Mouse (Mus musculus) gastrocnemius, adult 2 months (tissue): ENCODE data around the gene Scpep1. TPM values are rescaled to one million over a fixed set of nuclear protein-coding genes. Genes with fewer than 3 reads are reported as not detected.
"Not testable (repeated sequence)": the region's sequence is repeated elsewhere in the genome, so short reads cannot be mapped to it uniquely, and the experiment has no call there.

Source experiments
- DNase-seq: peaks from one replicate; pipeline ENCODE4 v3.0.0; 2022
- H3K27ac ChIP-seq: fragments of 200-600 bp; 2 replicates; pipeline ENCODE4 v1.8.1; 2022; ENCODE audit warnings: mild to moderate bottlenecking
- H3K4me3 ChIP-seq: fragments of 200-600 bp; 2 replicates; pipeline ENCODE4 v1.8.1; 2022; ENCODE audit warnings: mild to moderate bottlenecking, moderate library complexity
- CTCF ChIP-seq: fragments of 200-600 bp; IDR thresholded peaks from 2 replicates; pipeline ENCODE4 v1.8.1; 2022; ENCODE audit warnings: antibody characterized with exemption, mild to moderate bottlenecking, moderate library complexity
- intact Hi-C: fragments of 180-260 bp; cut with DNase I; formaldehyde crosslinking; loops from one replicate; pipeline ENCODE4 v1.15.1; 2025
- long read RNA-seq, 2 experiments: library from polyadenylated mRNA; stranded (forward); transcript quantifications; one replicate each; pipeline ENCODE4 v2.0.0; 2021
- total RNA-seq, 2 experiments: library from RNA; stranded (reverse); gene quantifications; 2 replicates each; pipeline ENCODE4 v1.2.3; 2021

Gene Scpep1
- total RNA-seq, result 10 to 100 TPM in 1 of 2 experiments, 1 to 10 TPM in 1; 6.1 to 11.2 TPM
- long read RNA-seq, experiment 1, transcript Scpep1-201 (13 exons, 2,097 nt), result major isoform, 25 of 28 reads
- long read RNA-seq, experiment 1, partial matches to known transcripts, result 2 of 28 reads
- long read RNA-seq, experiment 1, other reads (novel, unspliced or antisense), result 1 of 28 reads
- long read RNA-seq, experiment 2, transcript Scpep1-201 (13 exons, 2,097 nt), result major isoform, 14 of 14 reads
- long read RNA-seq, experiment 2, partial matches to known transcripts, result 0 of 14 reads
- long read RNA-seq, experiment 2, other reads (novel, unspliced or antisense), result 0 of 14 reads

- TF ChIP-seq CTCF, result peak; percentile 90
- peak within 1 kb of the TSS; percentile 78 for H3K4me3 ChIP-seq
- peak within 1 kb of the TSS; percentile 84 for H3K27ac ChIP-seq
- intact Hi-C loops, result loop anchor here (2.0 to 5.0 kb wide), 2 partner anchors 53 to 108 kb away; no protein-coding TSS in a partner anchor
- peak; percentile 98 for DNase-seq
These were observed at the start of gene Scpep1 for GRCm38 (mm10) chr11:88955217-88955969. Scpep1 (minus strand) TSS chr11:88955465.

DNA sequence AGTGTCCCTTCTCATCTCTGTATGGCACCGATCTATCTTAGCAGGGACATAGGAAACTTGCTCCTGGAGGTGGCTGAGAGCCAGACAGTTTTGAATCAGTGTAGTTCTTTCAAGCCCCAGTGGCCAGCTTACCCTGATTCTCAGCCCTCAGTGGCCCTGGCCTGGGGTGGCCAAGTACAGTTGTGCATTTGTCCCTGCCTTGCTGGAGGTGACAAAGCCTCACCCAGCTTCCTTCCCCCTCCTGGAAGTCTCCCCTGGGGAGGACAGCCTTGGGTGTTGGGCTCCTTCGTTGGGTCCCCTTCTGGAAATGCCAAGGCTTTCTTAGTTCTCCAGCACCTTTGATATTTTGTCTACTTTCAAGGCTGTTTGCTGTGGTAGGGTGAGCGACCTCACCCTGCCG, 48.5 kb upstream of the Scpep1 start:
- H3K4me3 ChIP-seq, result peak overlapping the region; percentile 73
- no peak for TF ChIP-seq CTCF
- intact Hi-C loops, result no loop called here
- peak overlapping the region; percentile 73 for H3K27ac ChIP-seq
- peak; percentile 37 for DNase-seq

DNA sequence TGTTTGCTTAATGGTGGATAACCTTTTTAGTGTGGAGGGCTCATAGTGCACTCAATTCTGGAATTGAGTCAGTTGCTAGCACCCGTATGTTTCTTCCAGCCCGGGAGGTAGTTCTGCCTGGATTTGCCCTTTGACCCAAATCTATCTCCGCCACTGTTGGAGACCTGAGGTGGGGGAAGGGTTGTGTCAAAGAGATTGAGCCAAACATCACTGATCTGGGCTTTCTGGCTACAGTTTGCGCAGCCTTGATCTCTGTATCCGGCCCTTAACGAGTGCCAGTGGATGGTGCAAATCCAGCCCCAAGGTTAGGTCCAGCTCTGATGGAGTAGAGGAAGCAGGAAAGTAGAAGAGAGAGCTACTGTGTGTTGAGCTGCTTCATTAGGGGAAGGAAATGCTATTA, 47.8 kb upstream of the Scpep1 start:
- intact Hi-C loops, result no loop called here
- Histone ChIP-seq H3K27ac (peak overlapping the region; percentile 73), H3K4me3 (peak overlapping the region; percentile 73)
- TF ChIP-seq CTCF, result no peak
- DNase-seq, result no peak

- DNase-seq, result peak; percentile 43
- Histone ChIP-seq H3K4me3 (peak overlapping the region; percentile 73), H3K27ac (peak overlapping the region; percentile 73)
- intact Hi-C loops, result no loop called here
- TF ChIP-seq CTCF, result no peak
These were observed 47.4 kb upstream of the Scpep1 start for GRCm38 (mm10) chr11:89002621-89003020.

DNA sequence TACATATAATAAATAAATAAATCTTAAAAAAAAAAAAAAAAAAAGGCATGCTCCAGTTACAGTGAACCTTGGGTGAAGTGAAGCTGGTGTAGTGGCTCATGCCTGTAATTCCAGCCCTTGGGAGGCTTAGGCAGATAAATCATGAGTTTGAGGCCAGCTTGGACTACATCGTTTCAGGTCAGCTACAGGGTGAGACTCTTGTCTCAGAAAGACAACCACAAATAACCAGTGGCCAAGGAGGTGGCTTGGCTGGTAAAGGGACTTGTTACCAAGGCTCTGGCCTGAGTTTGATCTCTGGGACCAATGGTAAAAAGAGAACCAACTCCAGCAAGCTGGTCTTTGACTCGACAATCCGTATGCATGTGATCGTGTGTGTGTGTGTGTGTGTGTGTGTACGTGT, 46.8 kb upstream of the Scpep1 start:
- H3K27ac ChIP-seq, result peak overlapping the region; percentile 73
- TF ChIP-seq CTCF, result no peak
- peak overlapping the region; percentile 73 for H3K4me3 ChIP-seq
- intact Hi-C loops, result no loop called here
- no peak for DNase-seq

DNA sequence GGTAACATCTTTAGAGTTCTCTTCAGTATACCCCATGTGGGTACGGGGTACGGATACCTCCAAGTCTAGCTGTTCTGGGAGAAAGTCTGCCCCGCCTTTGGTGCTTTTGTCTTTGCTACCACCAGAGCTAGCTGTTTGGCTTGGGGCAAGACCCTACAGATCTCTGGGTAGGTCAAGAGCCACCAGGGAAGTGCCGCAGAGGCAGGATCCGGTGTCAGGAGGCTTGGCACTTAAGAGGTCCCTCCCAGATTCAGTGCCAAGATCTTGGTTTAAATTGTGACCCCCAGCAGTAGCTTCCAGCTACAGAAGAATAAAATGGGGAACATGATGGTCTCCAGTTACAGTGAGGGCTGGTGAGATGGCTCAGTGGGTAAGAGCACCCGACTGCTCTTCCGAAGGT, 46.3 kb upstream of the Scpep1 start:
- H3K27ac ChIP-seq, result peak overlapping the region; percentile 88
- H3K4me3 ChIP-seq, result peak overlapping the region; percentile 73
- intact Hi-C loops, result no loop called here
- DNase-seq, result no peak
- TF ChIP-seq CTCF, result no peak

DNA sequence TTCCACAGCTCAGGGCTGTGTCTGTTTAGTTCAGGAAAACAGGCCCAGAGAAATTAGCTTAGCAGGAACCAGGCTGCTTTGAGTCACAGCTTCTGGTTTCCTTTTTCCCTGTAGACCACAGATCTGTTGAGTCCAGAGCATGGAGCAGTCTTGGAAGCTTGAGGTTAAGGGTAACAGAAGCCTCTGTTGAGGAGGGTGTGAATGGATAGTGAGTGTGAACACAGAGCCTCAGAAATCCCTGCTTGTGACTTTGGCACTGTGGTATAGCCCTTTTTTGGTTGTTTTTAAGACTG, 45.2 kb upstream of the Scpep1 start:
- DNase-seq, result no peak
- intact Hi-C loops, result no loop called here
- Histone ChIP-seq H3K27ac (peak overlapping the region; percentile 88), H3K4me3 (peak overlapping the region; percentile 73)
- TF ChIP-seq CTCF, result no peak

DNA sequence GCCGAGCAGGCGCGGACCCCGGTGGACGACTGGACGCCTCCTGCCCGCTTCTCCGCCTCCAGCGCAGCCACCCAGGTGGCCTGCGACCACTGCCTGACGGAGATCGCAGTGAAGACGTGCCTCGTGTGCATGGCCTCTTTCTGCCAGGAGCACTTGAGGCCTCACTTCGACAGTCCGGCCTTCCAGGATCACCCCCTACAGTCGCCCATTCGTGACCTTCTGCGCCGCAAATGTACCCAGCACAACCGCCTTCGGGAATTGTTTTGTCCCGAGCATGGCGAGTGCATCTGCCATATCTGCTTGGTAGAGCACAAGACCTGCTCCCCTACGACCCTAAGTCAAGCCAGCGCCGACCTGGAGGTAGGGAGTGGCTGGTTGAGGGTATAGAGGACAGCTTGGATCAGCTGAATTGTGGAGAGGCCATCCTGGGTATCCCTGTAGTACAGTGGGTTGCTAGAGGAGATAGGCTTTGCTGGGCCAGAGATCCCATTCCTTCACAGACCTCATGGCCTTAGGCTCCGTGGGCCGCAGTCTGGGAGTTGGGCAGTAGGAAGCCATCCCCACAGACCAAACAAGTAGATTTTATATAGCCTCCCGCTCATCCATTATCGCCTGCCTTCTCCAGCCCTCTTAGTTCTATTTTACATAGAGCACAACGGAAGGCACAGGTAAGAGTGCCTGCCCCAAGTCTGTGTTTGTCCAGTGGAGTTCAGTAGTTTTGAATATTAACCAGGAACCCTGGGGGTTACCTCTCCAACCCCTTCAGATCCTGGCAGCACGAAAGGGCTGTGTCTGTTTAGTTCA, 44.7 kb upstream of the Scpep1 start:
- intact Hi-C loops, result no loop called here
- H3K4me3 ChIP-seq, result peak overlapping the region; percentile 73
- no peak for DNase-seq
- TF ChIP-seq CTCF, result no peak
- peak overlapping the region; percentile 88 for H3K27ac ChIP-seq

DNA sequence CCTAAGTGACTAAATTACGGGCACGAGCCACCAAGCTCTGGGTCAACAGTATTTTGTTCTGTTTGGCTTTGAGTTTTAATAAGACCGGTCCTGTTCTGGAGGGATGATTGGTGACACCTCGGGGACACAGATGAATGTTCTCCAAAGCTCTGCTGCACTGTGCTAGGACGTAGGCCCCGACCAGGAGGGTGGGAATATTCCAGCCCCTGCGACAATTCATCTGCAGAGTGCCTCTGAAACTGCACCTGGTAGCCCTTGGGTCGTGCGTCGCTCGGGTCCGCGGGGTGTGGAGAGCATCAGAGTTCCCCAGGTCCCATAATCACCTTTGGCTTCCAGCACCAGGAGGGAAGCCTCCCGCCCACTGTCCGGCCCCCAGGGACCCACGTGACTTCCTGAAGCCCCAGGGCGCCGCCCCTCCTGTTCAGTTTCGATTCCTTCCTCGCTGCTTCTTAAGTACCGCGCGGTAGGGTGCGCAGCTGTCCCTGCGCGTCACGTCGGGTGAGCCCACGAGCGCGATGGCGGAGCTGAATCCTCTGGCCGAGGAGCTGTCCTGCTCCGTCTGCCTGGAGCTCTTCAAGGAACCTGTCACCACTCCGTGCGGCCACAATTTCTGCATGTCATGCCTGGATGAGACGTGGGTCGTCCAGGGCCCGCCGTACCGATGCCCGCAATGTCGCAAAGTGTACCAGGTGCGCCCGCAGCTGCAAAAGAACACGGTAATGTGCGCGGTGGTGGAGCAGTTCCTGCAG, 43.9 kb upstream of the Scpep1 start, which contains the start of gene Trim25:
TSS of gene Trim25 (plus strand) at position 403 of the 749 bp plus-strand sequence.
- no peak for TF ChIP-seq CTCF
- Histone ChIP-seq H3K4me3 (peak within 1 kb of the TSS; percentile 73), H3K27ac (peak within 1 kb of the TSS; percentile 88)
- DNase-seq, result peak; percentile 95
- intact Hi-C loops, result no loop called here

DNA sequence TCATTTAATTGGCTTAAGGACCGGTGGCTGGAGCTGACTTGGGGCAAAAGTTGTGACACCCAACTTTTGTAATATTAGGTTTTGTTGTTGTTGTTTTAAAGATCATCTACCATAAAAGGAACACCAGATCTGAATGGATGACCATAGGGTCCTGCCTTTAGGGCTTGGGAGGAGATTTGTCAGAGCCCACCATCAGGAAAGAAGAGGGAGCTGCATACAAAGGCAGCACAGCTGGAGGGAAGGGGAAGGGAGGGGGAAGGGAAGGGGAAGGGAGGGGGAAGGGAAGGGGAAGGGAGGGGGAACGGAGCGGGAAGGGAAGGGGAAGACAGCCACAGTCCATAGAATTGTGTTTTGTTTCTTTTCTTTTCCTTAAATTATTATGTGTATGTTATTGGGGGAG, 43.1 kb upstream of the Scpep1 start:
- Histone ChIP-seq H3K4me3 (peak overlapping the region; percentile 73), H3K27ac (peak overlapping the region; percentile 88)
- intact Hi-C loops, result no loop called here

GRCm38 (mm10) chr11:88997343-88997742, 42.1 kb upstream of the Scpep1 start:
- DNase-seq, H3K4me3 ChIP-seq, intact Hi-C loops: not testable (repeated sequence)
- H3K27ac ChIP-seq, result peak overlapping the region; percentile 79
- peak; percentile 54 for TF ChIP-seq CTCF

More for the DNA sequence above, 43.1 kb upstream of the Scpep1 start:
- TF ChIP-seq CTCF, result no peak
- no peak for DNase-seq

DNA sequence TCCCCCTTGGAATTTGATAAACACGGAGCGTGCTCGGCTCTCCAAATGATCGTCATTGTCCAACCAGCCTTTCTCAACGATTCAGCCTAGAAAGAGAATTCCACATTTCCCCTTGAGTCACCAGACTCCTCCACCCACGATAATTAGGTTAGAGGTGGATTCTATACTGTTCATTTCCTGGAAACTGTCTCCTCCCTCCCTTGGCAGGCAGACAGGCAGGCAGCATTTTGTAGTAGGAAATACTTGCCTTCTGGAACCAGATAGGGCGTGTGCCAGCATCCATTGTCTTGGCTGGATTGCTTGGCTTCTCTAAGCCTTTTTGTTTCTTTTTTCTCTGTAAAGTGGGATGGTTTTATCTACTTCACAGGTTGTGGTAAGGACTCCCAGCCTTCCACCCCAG, 41.2 kb upstream of the Scpep1 start:
- TF ChIP-seq CTCF, result no peak
- peak overlapping the region; percentile 79 for H3K27ac ChIP-seq
- peak overlapping the region; percentile 11; the same call in 1 of the 2 replicates for H3K4me3 ChIP-seq
- DNase-seq, result peak; percentile 42
- intact Hi-C loops, result no loop called here
